Mouse (Mus musculus) lung, embryonic 14.5 days (tissue): ENCODE data around the gene Ddx49. TPM values are rescaled to one million over a fixed set of nuclear protein-coding genes. Genes with fewer than 3 reads are reported as not detected.

Experiments
- ATAC-seq: fragments of 200-750 bp; cut with Nextera tagmentation; 2 replicates; pipeline ENCODE4 v1.8.0; 2017; ENCODE audit warnings: mild to moderate bottlenecking, moderate TSS enrichment, moderate library complexity; ENCODE audit not compliant: insufficient read depth
- DNase-seq: peaks from one replicate; pipeline ENCODE4 v3.0.0-alpha.2; 2015
- H3K27ac ChIP-seq: fragments of 300-500 bp; sonication (generic); 2 replicates; pipeline ENCODE4 v1.5.1; 2014; ENCODE audit warnings: low read depth, mild to moderate bottlenecking, moderate library complexity
- H3K27me3 ChIP-seq: fragments of 300-500 bp; sonication (generic); 2 replicates; pipeline ENCODE4 v1.6.1; 2014; ENCODE audit warnings: low read length, control low read depth; ENCODE audit not compliant: insufficient read depth
- H3K36me3 ChIP-seq: fragments of 300-500 bp; sonication (generic); 2 replicates; pipeline ENCODE4 v1.6.1; 2014; ENCODE audit warnings: control low read depth; ENCODE audit not compliant: insufficient read depth
- H3K4me1 ChIP-seq: fragments of 300-500 bp; sonication (generic); 2 replicates; pipeline ENCODE4 v1.6.1; 2014; ENCODE audit warnings: antibody characterized with exemption, control low read depth; ENCODE audit not compliant: insufficient read depth
- H3K4me2 ChIP-seq: fragments of 300-500 bp; sonication (generic); 2 replicates; pipeline ENCODE4 v1.6.1; 2014; ENCODE audit warnings: mild to moderate bottlenecking
- H3K4me3 ChIP-seq: fragments of 300-500 bp; sonication (generic); 2 replicates; pipeline ENCODE4 v1.5.1; 2014; ENCODE audit warnings: low read depth, low read length
- H3K9ac ChIP-seq: fragments of 300-500 bp; sonication (generic); 2 replicates; pipeline ENCODE4 v1.6.1; 2014
- H3K9me3 ChIP-seq: fragments of 300-500 bp; sonication (generic); 2 replicates; pipeline ENCODE4 v1.6.1; 2016; ENCODE audit warnings: low read depth, low read length, control low read depth
- CTCF ChIP-seq: IDR thresholded peaks from 2 replicates; pipeline ENCODE4 v1.5.1; 2016; ENCODE audit warnings: antibody characterized with exemption, low read depth
- WGBS: fragments of 180-500 bp; shearing (Covaris S2); extraction: QIAGEN DNeasy Blood & Tissue Kit; methylation state at CpG from one replicate; pipeline ENCODE4 v1.1.7; 2014; 5-methylcytosine and 5-hydroxymethylcytosine counted together
- polyA plus RNA-seq: library from polyadenylated mRNA; unstranded; fragments of >200 nt; fragmentation: Nextera tagmentation; extraction: Ambion mirVana; gene quantifications from 2 replicates; pipeline ENCODE4 v1.2.1, GENCODE M21; 2014

Ddx49 gene
- polyA plus RNA-seq, 1 experiment from 2014 or later: 47.9 TPM

DNA sequence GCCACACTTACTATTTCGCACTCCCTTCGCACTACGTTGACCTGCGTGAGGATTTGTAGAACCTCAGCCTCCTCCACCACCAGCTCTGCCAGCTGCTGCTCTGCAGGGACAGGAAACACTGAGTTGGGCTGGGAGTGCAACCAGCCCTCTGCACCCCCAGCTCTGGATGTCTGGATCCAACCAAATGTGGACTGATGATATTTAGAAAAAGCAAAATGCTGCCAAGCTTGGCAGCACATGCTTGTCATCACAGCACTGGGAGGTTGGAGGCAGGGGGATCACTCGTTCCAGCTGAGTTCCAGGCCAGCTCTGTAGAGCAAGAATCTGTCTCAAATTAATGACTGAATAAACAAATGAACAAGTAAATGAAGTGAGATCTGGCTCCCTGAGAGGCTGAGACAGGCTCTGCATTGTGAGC is 8.3 kb downstream of the Ddx49 start:
- H3K9ac ChIP-seq: no peak overlapping the region
- peaks cover 93% of the 10 kb centered on the region for H3K36me3 ChIP-seq
- H3K4me1 ChIP-seq: 0 out of 2 replicates have a peak, but pooled peaks cover 8% of the 10 kb centered on the region
- TF ChIP-seq CTCF: no peak
- peak; percentile 86 for ATAC-seq
- no peak overlapping the region for H3K4me3 ChIP-seq
- no peaks in the 10 kb centered on the region for H3K27me3 ChIP-seq
- peak overlapping the region; percentile 27; the same call in 1 of the 2 replicates for H3K4me2 ChIP-seq
- peak; percentile 90 for DNase-seq
- H3K27ac ChIP-seq: peak overlapping the region; percentile 83; the same call in 1 of the 2 replicates
- H3K9me3 ChIP-seq: no peaks in the 10 kb centered on the region
- 28% methylated on average over 5 of the region's 5 CpGs for WGBS

- no peak for ATAC-seq
- Histone ChIP-seq H3K4me3 (no peak overlapping the region), H3K9me3 (peaks cover 3% of the 10 kb centered on the region; the same call in 1 of the 2 replicates), H3K9ac (no peak overlapping the region), H3K4me1 (no peaks in the 10 kb centered on the region; the same call in 1 of the 2 replicates), H3K27ac (no peak overlapping the region), H3K27me3 (no peaks in the 10 kb centered on the region), H3K4me2 (no peak overlapping the region), H3K36me3 (peaks cover 68% of the 10 kb centered on the region)
- no peak for DNase-seq
- TF ChIP-seq CTCF: peak; percentile 48; the same call in 1 of the 2 replicates
- WGBS: 87% methylated on average over 8 of the region's 8 CpGs
Measured at GRCm38 (mm10) chr8:70286737-70287136, 15.6 kb downstream of the Ddx49 start.

GRCm38 (mm10) chr8:70285304-70285703 is 17.0 kb downstream of the Ddx49 start:
- Histone ChIP-seq H3K27me3 (no peaks in the 10 kb centered on the region), H3K4me1 (no peaks in the 10 kb centered on the region; the same call in 1 of the 2 replicates), H3K4me3 (no peak overlapping the region), H3K4me2 (no peak overlapping the region), H3K27ac (no peak overlapping the region), H3K36me3 (peaks cover 54% of the 10 kb centered on the region), H3K9ac (no peak overlapping the region), H3K9me3 (peaks cover 3% of the 10 kb centered on the region; the same call in 1 of the 2 replicates)
- WGBS: 95% methylated on average over 15 of the region's 15 CpGs
- DNase-seq: no peak
- ATAC-seq: no peak
- TF ChIP-seq CTCF: no peak

- TF ChIP-seq CTCF: no peak
- H3K4me3 ChIP-seq: peak overlapping the region; percentile 85
- WGBS: 71% methylated on average over 5 of the region's 5 CpGs
- no peaks in the 10 kb centered on the region; the same call in 1 of the 2 replicates for H3K4me1 ChIP-seq
- H3K9me3 ChIP-seq: peaks cover 3% of the 10 kb centered on the region; the same call in 1 of the 2 replicates
- ATAC-seq: no peak
- no peak overlapping the region for H3K27ac ChIP-seq
- H3K4me2 ChIP-seq: peak overlapping the region; percentile 89
- no peak for DNase-seq
- no peaks in the 10 kb centered on the region for H3K27me3 ChIP-seq
- peaks cover 46% of the 10 kb centered on the region for H3K36me3 ChIP-seq
- H3K9ac ChIP-seq: no peak overlapping the region
Measured at GRCm38 (mm10) chr8:70284421-70284820, 17.9 kb downstream of the Ddx49 start.

DNA sequence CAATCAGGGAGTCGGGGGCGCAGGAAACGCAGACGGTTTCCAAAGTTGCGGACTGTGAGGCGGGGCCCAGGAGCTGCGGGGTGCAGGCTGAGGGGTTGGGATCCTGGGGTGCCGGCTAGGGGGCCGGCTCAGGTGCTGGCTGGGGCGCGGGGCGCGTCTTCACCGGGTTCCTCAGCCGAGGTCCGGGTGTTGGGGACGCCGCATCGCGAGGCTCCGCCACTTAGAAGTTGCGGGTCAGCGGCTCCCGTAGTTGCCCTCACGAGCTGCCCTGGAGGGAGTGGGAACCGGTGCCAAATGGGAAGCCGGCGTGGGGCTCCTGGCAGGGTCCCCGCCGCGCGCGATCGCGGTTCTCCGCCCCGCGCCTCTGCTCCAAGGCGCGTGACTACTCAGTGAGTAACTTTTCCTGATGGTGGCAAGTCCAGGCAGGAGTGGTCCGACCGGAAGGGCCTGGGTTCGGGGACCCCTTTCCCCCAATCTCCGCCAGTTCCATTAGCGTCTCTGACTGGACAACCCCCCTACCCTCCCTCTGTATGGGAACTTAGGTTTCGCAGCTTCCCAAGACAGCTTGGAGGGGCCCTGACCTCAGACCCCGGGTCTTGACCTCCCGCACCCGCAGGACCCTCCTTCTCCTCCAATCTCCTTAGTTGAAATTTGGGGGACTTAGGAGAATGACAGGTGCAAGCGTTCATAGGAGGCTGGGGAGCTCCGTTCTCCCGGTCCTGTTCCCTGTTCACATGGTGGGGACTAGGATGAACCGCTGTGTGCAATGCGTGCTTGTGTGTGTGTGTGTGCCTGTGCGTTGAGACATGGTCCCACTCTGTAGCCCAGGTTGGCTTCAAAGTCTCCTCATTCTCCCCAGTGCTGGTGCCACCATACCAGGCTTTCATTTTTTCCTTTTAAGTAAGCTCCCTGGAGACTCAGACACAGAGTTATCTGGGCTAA is 18.9 kb downstream of the Ddx49 start:
- peak; percentile 62 for ATAC-seq
- WGBS: under 1% methylated on average over 53 of the region's 55 CpGs
- no peak for TF ChIP-seq CTCF
- H3K36me3 ChIP-seq: peaks cover 39% of the 10 kb centered on the region
- H3K9ac ChIP-seq: peak overlapping the region; percentile 95
- peak overlapping the region; percentile 89 for H3K4me2 ChIP-seq
- H3K27ac ChIP-seq: peak overlapping the region; percentile 52
- peak; percentile 56 for DNase-seq
- peaks cover 3% of the 10 kb centered on the region; the same call in 1 of the 2 replicates for H3K9me3 ChIP-seq
- no peaks in the 10 kb centered on the region for H3K27me3 ChIP-seq
- no peaks in the 10 kb centered on the region; the same call in 1 of the 2 replicates for H3K4me1 ChIP-seq
- peak overlapping the region; percentile 85 for H3K4me3 ChIP-seq

DNA sequence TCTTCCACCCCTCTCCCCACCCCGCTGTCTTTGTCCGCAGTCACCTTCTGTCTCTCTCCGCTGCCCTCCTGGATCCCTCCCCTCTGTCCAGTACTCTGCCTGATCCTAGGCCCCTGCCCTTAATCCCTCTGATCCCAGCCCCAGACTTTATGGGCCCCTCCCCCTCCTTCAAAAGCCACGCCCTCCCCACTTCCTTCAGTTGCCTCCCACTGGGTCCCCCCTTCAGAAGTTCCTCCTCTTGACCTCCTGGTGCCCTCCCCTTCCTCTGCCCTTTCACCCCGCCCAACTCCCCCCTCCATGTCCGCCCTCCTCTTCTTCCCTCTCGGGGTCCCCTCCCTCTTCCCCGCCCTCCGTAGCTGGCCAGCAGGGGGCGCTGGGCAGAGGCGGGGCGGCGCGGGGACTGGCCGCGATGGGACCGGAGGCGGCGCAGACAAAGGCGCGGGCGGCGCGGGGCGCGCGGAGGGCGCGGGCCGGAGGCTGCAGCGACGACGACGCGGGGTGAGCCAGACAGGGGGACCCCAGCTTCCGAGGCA is 19.6 kb downstream of the Ddx49 start, which contains the start of gene Homer3:
Homer3 (plus strand) TSS at position 225 of the 533 bp plus-strand sequence.
- Histone ChIP-seq H3K9me3 (peaks cover 3% of the 10 kb centered on the region; the same call in 1 of the 2 replicates), H3K4me2 (peak within 1 kb of the TSS; percentile 89), H3K27ac (peak within 1 kb of the TSS; percentile 79), H3K36me3 (peaks cover 32% of the 10 kb centered on the region), H3K4me1 (no peaks in the 10 kb centered on the region; the same call in 1 of the 2 replicates), H3K27me3 (no peaks in the 10 kb centered on the region), H3K9ac (peak within 1 kb of the TSS; percentile 95), H3K4me3 (peak within 1 kb of the TSS; percentile 85)
- peak; percentile 88 for TF ChIP-seq CTCF
- WGBS: 2% methylated on average over 36 of the region's 36 CpGs
- ATAC-seq: peak; percentile 92
- peak; percentile 92 for DNase-seq
